Mouse (Mus musculus) brain, embryonic 14.5 days (tissue): ENCODE data around the gene Kcnip2.

Experiments used
- CTCF ChIP-seq: fragments of 200-500 bp; IDR thresholded peaks from 2 replicates; pipeline ENCODE4 v1.5.1; 2012; ENCODE audit warnings: inconsistent platforms, mild to moderate bottlenecking, moderate library complexity, borderline replicate concordance; ENCODE audit not compliant: insufficient read depth, insufficient read length; ENCODE audit errors: extremely low read depth
- POLR2A ChIP-seq: fragments of 200-500 bp; IDR thresholded peaks from 2 replicates; pipeline ENCODE4 v1.6.1; 2012; ENCODE audit warnings: mild to moderate bottlenecking, inconsistent platforms, borderline replicate concordance; ENCODE audit not compliant: poor library complexity, insufficient read depth, insufficient read length, severe bottlenecking; ENCODE audit errors: extremely low read depth

GRCm38 (mm10) chr19:45826146-45826545 lies 10.3 kb upstream of the Kcnip2 start:
- TF ChIP-seq CTCF (no peak), POLR2A (no peak)
